Mouse (Mus musculus): ENCODE data around the gene Ppp1r12b.

DNA sequence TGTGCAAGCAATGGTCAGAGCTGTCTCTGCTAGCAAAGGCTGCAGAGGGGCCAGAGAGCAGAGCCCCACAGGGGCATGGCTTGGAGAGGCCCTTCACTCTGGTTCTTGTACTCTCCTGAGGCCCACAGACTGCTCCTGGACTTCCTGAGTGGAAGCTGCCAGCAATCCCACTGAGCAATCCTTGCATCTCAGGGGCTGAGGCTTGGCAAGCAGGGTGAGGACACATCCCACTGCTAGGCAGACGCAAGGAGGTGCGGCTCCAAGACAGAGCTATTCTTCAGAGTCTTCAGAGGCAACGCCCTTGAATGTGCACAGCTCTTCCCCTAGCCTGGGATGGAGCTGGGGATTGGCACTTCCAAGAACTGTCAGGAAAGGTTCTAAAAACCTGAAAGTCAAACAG is 198.5 kb downstream of the Ppp1r12b start:
- TF ChIP-seq CTCF (IDR thresholded peaks at IDR 0.05; ENCODE audit: extremely low read depth, insufficient read length, insufficient replicate concordance, low read depth, low read length), result no peak
- TF ChIP-seq POLR2A (IDR thresholded peaks at IDR 0.05; ENCODE audit: low read depth, low read length), result no peak
